Mouse (Mus musculus): ENCODE measurements around the gene Frem2. TPM values are rescaled to one million over a fixed set of nuclear protein-coding genes. Genes with fewer than 3 reads are reported as not detected.

Gene Frem2
- polyA plus RNA-seq, 1 experiment from 2014 or later, result 3.6 TPM

GRCm38 (mm10) chr3:53478419-53479046 lies 178.6 kb downstream of the Frem2 start:
- Histone ChIP-seq H3K27ac (ENCODE audit: low read depth, low read length) (no peak overlapping the region), H3K4me3 (ENCODE audit: low read depth, low read length) (no peak overlapping the region), H3K9ac (ENCODE audit: low read depth, low read length) (no peak overlapping the region), H3K27me3 (replicated peaks; ENCODE audit: control insufficient read depth, insufficient read depth, low read length) (no peaks in the 10 kb centered on the region), H3K4me2 (no peak overlapping the region), H3K36me3 (ENCODE audit: control insufficient read depth, insufficient read depth, low read length) (peaks cover 41% of the 10 kb centered on the region), H3K4me1 (replicated peaks; ENCODE audit: control insufficient read depth, insufficient read depth, low read length) (no peaks in the 10 kb centered on the region), H3K9me3 (ENCODE audit: control insufficient read depth, low read length) (no peaks in the 10 kb centered on the region)
- no peak; the same call in 1 of the 2 replicates for ATAC-seq (replicated peaks; ENCODE audit: low FRiP score)
- WGBS, result 94% methylated on average over 30 of the region's 30 CpGs
- DNase-seq (ENCODE audit: low spot score), result no peak

GRCm38 (mm10) chr3:53477468-53477867 lies 179.7 kb downstream of the Frem2 start:
- Histone ChIP-seq H3K9me3 (ENCODE audit: control insufficient read depth, low read length) (no peaks in the 10 kb centered on the region), H3K4me3 (ENCODE audit: low read depth, low read length) (no peak overlapping the region), H3K27me3 (replicated peaks; ENCODE audit: control insufficient read depth, insufficient read depth, low read length) (no peaks in the 10 kb centered on the region), H3K9ac (ENCODE audit: low read depth, low read length) (no peak overlapping the region), H3K4me1 (replicated peaks; ENCODE audit: control insufficient read depth, insufficient read depth, low read length) (no peaks in the 10 kb centered on the region), H3K36me3 (ENCODE audit: control insufficient read depth, insufficient read depth, low read length) (peaks cover 43% of the 10 kb centered on the region), H3K27ac (ENCODE audit: low read depth, low read length) (no peak overlapping the region), H3K4me2 (no peak overlapping the region)
- ATAC-seq (replicated peaks; ENCODE audit: low FRiP score), result no peak
- WGBS, result 96% methylated on average over 17 of the region's 17 CpGs
- no peak for DNase-seq (ENCODE audit: low spot score)

GRCm38 (mm10) chr3:53475889-53476288 lies 181.3 kb downstream of the Frem2 start:
- Histone ChIP-seq H3K9ac (ENCODE audit: low read depth, low read length) (no peak overlapping the region), H3K27me3 (replicated peaks; ENCODE audit: control insufficient read depth, insufficient read depth, low read length) (no peaks in the 10 kb centered on the region), H3K9me3 (ENCODE audit: control insufficient read depth, low read length) (no peaks in the 10 kb centered on the region), H3K4me2 (no peak overlapping the region), H3K4me1 (replicated peaks; ENCODE audit: control insufficient read depth, insufficient read depth, low read length) (no peaks in the 10 kb centered on the region), H3K36me3 (ENCODE audit: control insufficient read depth, insufficient read depth, low read length) (peaks cover 47% of the 10 kb centered on the region), H3K27ac (ENCODE audit: low read depth, low read length) (no peak overlapping the region), H3K4me3 (ENCODE audit: low read depth, low read length) (no peak overlapping the region)
- DNase-seq (ENCODE audit: low spot score) (no peak), ATAC-seq (replicated peaks; ENCODE audit: low FRiP score) (peak; percentile 54; the same call in 1 of the 2 replicates)
- WGBS, result 64% methylated on average over 6 of the region's 6 CpGs

- Histone ChIP-seq H3K9ac (ENCODE audit: low read depth, low read length) (no peak overlapping the region), H3K9me3 (ENCODE audit: control insufficient read depth, low read length) (no peaks in the 10 kb centered on the region), H3K4me1 (replicated peaks; ENCODE audit: control insufficient read depth, insufficient read depth, low read length) (no peaks in the 10 kb centered on the region), H3K4me3 (ENCODE audit: low read depth, low read length) (no peak overlapping the region), H3K27ac (ENCODE audit: low read depth, low read length) (no peak overlapping the region), H3K27me3 (replicated peaks; ENCODE audit: control insufficient read depth, insufficient read depth, low read length) (no peaks in the 10 kb centered on the region), H3K36me3 (ENCODE audit: control insufficient read depth, insufficient read depth, low read length) (peaks cover 47% of the 10 kb centered on the region), H3K4me2 (no peak overlapping the region)
- DNase-seq (ENCODE audit: low spot score) (no peak), ATAC-seq (replicated peaks; ENCODE audit: low FRiP score) (no peak)
- 81% methylated on average over 4 of the region's 4 CpGs for WGBS
Observed at GRCm38 (mm10) chr3:53474179-53474578, 183.0 kb downstream of the Frem2 start.

- Histone ChIP-seq H3K4me2 (no peak overlapping the region), H3K4me1 (replicated peaks; ENCODE audit: control insufficient read depth, insufficient read depth, low read length) (peaks cover 4% of the 10 kb centered on the region; the same call in 1 of the 2 replicates), H3K27ac (ENCODE audit: low read depth, low read length) (no peak overlapping the region), H3K27me3 (replicated peaks; ENCODE audit: control insufficient read depth, insufficient read depth, low read length) (no peaks in the 10 kb centered on the region), H3K9me3 (ENCODE audit: control insufficient read depth, low read length) (no peaks in the 10 kb centered on the region), H3K9ac (ENCODE audit: low read depth, low read length) (no peak overlapping the region), H3K36me3 (ENCODE audit: control insufficient read depth, insufficient read depth, low read length) (peaks cover 32% of the 10 kb centered on the region), H3K4me3 (ENCODE audit: low read depth, low read length) (no peak overlapping the region)
- 93% methylated on average over 5 of the region's 5 CpGs for WGBS
- no peak for ATAC-seq (replicated peaks; ENCODE audit: low FRiP score)
- no peak for DNase-seq (ENCODE audit: low spot score)
Observed at GRCm38 (mm10) chr3:53472061-53472460, 185.1 kb downstream of the Frem2 start.

- Histone ChIP-seq H3K9me3 (ENCODE audit: control insufficient read depth, low read length) (no peaks in the 10 kb centered on the region), H3K27ac (ENCODE audit: low read depth, low read length) (no peak overlapping the region), H3K36me3 (ENCODE audit: control insufficient read depth, insufficient read depth, low read length) (peaks cover 23% of the 10 kb centered on the region), H3K4me1 (replicated peaks; ENCODE audit: control insufficient read depth, insufficient read depth, low read length) (peaks cover 13% of the 10 kb centered on the region; the same call in 1 of the 2 replicates), H3K4me3 (ENCODE audit: low read depth, low read length) (no peak overlapping the region), H3K9ac (ENCODE audit: low read depth, low read length) (no peak overlapping the region), H3K4me2 (no peak overlapping the region), H3K27me3 (replicated peaks; ENCODE audit: control insufficient read depth, insufficient read depth, low read length) (no peaks in the 10 kb centered on the region)
- 84% methylated on average over 5 of the region's 5 CpGs for WGBS
- no peak for ATAC-seq (replicated peaks; ENCODE audit: low FRiP score)
- DNase-seq (ENCODE audit: low spot score), result no peak
Observed at GRCm38 (mm10) chr3:53469650-53470049, 187.5 kb downstream of the Frem2 start.

GRCm38 (mm10) chr3:53467356-53467755 lies 189.8 kb downstream of the Frem2 start:
- 77% methylated on average over 5 of the region's 5 CpGs for WGBS
- Histone ChIP-seq H3K4me3 (ENCODE audit: low read depth, low read length) (no peak overlapping the region), H3K27me3 (replicated peaks; ENCODE audit: control insufficient read depth, insufficient read depth, low read length) (no peaks in the 10 kb centered on the region), H3K4me2 (no peak overlapping the region), H3K27ac (ENCODE audit: low read depth, low read length) (no peak overlapping the region), H3K36me3 (ENCODE audit: control insufficient read depth, insufficient read depth, low read length) (peaks cover 17% of the 10 kb centered on the region), H3K9ac (ENCODE audit: low read depth, low read length) (no peak overlapping the region), H3K4me1 (replicated peaks; ENCODE audit: control insufficient read depth, insufficient read depth, low read length) (peaks cover 13% of the 10 kb centered on the region; the same call in 1 of the 2 replicates), H3K9me3 (ENCODE audit: control insufficient read depth, low read length) (no peaks in the 10 kb centered on the region)
- no peak for DNase-seq (ENCODE audit: low spot score)
- no peak for ATAC-seq (replicated peaks; ENCODE audit: low FRiP score)

- H3K36me3 ChIP-seq (ENCODE audit: control insufficient read depth, insufficient read depth, low read length), result peaks cover 14% of the 10 kb centered on the region
- peak overlapping the region; percentile 89; the same call in 1 of the 2 replicates for H3K4me3 ChIP-seq (ENCODE audit: low read depth, low read length)
- H3K9ac ChIP-seq (ENCODE audit: low read depth, low read length), result no peak overlapping the region
- H3K4me1 ChIP-seq (replicated peaks; ENCODE audit: control insufficient read depth, insufficient read depth, low read length), result peaks cover 13% of the 10 kb centered on the region; the same call in 1 of the 2 replicates
- no peak for DNase-seq (ENCODE audit: low spot score)
- ATAC-seq (replicated peaks; ENCODE audit: low FRiP score), result no peak
- H3K27me3 ChIP-seq (replicated peaks; ENCODE audit: control insufficient read depth, insufficient read depth, low read length), result no peaks in the 10 kb centered on the region
- H3K9me3 ChIP-seq (ENCODE audit: control insufficient read depth, low read length), result no peaks in the 10 kb centered on the region
- peak overlapping the region; percentile 81 for H3K4me2 ChIP-seq
- no peak overlapping the region for H3K27ac ChIP-seq (ENCODE audit: low read depth, low read length)
- WGBS, result 68% methylated on average over 9 of the region's 9 CpGs
Observed at GRCm38 (mm10) chr3:53466481-53466880, 190.7 kb downstream of the Frem2 start.

GRCm38 (mm10) chr3:53465330-53465729 lies 191.8 kb downstream of the Frem2 start:
- 33% methylated on average over 6 of the region's 6 CpGs for WGBS
- no peak for ATAC-seq (replicated peaks; ENCODE audit: low FRiP score)
- Histone ChIP-seq H3K27me3 (replicated peaks; ENCODE audit: control insufficient read depth, insufficient read depth, low read length) (no peaks in the 10 kb centered on the region), H3K4me3 (ENCODE audit: low read depth, low read length) (peak overlapping the region; percentile 89), H3K4me2 (peak overlapping the region; percentile 81), H3K4me1 (replicated peaks; ENCODE audit: control insufficient read depth, insufficient read depth, low read length) (peaks cover 13% of the 10 kb centered on the region; the same call in 1 of the 2 replicates), H3K27ac (ENCODE audit: low read depth, low read length) (no peak overlapping the region; the same call in 1 of the 2 replicates), H3K9me3 (ENCODE audit: control insufficient read depth, low read length) (no peaks in the 10 kb centered on the region), H3K36me3 (ENCODE audit: control insufficient read depth, insufficient read depth, low read length) (peaks cover 5% of the 10 kb centered on the region), H3K9ac (ENCODE audit: low read depth, low read length) (no peak overlapping the region; the same call in 1 of the 2 replicates)
- DNase-seq (ENCODE audit: low spot score), result no peak

Data from liver, embryonic 11.5 days (tissue).